Mouse (Mus musculus): ENCODE measurements at regions not wholly inside any gene's neighbourhood (a gene's known extent, or its start where the extent isn't known, plus 50 kb on each side); places are given as distances from the start of the nearest gene placed in this dataset.

DNA sequence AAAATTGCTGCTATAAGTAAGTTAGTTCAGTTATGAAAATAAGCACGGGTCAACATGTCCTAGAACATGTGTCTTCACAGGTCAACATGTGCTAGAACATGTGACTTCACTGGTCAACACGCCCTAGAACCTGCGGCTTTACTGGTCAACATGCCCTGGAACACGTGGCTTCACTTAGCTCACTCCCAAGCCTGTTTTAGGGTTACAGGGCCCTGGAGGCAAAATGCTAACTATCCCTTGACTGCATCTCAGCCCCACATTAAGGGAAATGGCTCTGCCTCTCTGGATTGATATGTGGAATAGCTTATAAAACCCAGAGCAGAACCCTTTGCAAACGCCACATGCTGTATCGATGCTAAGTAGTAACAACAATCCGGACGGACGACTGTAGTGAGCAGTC lies 67.8 kb downstream of the Nkx6-1 start:
- no peak for ATAC-seq

GRCm38 (mm10) chr5:101591236-101591635 lies 73.6 kb downstream of the Nkx6-1 start:
- ATAC-seq, result no peak

DNA sequence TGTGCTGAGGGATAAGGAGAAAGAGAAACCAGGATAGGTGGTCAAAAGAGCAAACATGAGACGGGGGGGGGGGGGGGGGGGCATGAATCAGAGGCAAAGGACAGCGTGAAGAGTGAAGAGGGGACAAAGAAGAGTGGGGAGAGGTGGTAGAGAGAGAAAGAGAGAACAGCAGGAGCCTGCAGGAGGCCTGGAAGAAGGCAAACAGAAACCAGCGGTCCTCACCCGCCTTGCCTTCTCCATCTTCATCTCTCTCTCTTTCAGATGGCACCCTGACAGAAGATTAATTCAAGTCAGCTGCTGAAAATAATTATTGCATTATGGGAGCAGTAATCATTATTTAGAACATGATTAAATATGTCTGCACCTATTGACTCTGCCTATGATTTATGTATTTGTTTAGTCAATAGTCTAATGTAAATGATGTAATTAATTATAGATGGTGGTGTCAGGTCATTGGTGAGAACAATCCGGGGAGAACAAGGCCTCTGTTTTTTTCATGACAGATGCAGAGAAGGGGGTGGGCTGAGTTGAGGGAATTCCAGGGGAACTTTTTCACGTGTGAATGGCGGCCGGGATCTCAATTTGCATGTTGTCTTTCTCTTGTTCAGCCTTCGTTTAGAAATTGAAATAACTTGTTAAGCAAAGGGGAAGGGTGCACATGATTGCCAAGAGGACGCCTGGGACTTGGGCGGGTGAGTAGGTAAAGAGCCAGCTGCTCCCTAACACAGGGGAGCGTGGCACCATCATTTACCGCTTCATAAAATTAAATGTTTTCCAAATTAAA lies 74.3 kb downstream of the Nkx6-1 start:
- ATAC-seq, result no peak

GRCm38 (mm10) chr5:101572966-101573365 lies 91.8 kb downstream of the Nkx6-1 start:
- no peak for ATAC-seq

DNA sequence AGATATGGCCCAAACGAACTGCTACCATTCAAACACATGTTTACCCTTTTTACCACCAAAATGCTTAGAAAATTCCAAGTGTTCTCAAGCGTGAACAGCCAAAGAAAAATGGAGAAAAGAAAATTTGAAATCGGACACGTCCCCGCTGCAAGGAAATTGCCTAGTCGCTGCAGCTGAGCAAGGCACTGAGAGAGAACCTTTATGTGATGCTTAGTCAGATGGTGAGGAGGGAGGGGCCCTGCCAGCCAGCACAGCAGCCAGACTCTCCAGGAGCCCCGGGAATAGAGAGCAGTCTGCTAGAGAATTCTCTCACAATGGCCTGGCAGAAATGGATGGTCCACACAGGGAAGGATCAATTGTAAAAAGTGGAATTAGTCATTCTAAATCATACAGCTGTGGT lies 99.0 kb downstream of the Nkx6-1 start:
- no peak for ATAC-seq

DNA sequence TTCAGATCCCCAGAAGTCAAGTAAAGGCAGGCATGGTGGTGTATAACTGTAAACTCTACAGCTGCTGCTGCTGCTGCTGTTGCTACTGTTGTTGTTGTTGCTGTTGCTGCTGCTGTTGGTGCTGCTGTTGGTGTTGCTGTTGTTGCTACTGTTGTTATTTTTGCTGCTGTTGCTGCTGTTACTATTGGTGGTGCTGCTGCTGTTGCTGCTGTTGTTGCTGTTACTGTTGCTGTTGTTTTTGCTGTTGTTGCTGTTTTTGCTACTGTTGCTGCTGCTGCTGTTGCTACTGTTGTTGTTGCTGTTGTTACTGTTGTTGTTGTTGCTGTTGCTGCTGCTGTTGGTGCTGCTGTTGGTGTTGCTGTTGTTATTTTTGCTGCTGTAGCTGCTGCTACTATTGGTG lies 104.4 kb downstream of the Nkx6-1 start:
- ATAC-seq, result no peak

GRCm38 (mm10) chr5:101558279-101558987 lies 106.4 kb downstream of the Nkx6-1 start:
- ATAC-seq, result no peak

GRCm38 (mm10) chr5:101557156-101557555 lies 107.6 kb downstream of the Nkx6-1 start:
- no peak for ATAC-seq

- no peak for ATAC-seq
These were observed 121.5 kb downstream of the Nkx6-1 start for GRCm38 (mm10) chr5:101543326-101543725.

DNA sequence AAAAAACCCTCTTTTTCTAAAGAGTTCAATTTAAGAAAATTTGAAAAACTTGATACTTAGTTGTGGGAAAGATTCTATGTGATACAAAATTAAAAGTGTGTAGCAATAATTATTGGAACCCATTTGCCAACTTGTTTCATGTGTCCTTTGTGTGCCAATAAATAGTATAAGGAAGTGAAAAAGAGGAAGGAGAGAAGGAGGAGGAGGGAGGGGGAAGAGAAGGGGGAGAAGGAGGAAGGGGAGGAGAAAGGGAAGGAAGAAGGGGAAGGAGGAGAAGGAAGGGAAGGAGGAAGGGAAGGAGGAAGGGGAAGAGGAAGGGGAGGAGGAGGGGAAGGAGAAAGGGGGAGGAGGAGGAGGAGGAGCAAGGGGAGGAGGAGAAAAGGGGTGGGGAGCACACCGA lies 125.0 kb downstream of the Nkx6-1 start:
- ATAC-seq, result no peak

- ATAC-seq, result no peak
These were observed 125.6 kb downstream of the Nkx6-1 start for GRCm38 (mm10) chr5:101539254-101539549.

GRCm38 (mm10) chr5:101538410-101539253 lies 126.2 kb downstream of the Nkx6-1 start:
- ATAC-seq, result no peak

- ATAC-seq, result no peak
These were observed 127.0 kb downstream of the Nkx6-1 start for GRCm38 (mm10) chr5:101537518-101538380.

DNA sequence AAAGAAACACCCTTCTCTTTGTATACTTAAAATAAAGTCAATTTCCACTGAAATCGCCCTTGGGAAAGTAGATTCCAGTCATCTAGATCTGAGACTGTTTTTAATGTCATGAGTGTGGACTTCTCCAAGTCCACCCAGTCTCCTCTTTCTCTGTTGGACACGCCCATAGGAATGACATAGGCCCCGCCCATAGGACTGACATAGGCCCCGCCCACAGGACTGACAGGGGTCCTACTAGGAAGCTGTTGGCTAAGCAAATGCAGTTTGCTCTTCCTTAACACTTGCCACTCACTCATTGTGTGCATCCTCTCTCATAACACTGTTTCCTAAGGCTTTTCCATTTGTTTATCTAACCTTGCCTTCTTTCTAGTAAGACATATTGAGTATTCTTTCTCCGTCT lies 129.3 kb downstream of the Nkx6-1 start:
- no peak for ATAC-seq

DNA sequence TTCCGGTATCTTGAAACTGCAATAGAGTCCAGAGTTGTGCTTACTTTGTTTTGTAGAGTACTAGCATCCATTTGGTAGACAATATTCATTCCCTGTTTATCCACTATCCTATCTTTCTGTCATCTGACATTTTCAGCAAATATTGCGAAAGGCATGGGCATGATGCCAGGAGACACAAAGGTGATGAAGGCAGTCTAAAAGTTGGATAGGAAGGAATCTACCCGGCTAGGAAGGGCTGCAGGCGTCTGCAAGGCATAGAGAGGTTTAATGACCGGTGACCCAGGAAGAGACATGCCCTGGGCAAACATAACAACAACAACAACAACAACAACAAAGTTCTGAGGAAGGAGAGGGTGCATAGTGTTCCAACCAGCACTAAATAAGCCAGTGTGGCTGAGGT lies 139.4 kb downstream of the Nkx6-1 start:
- ATAC-seq, result no peak

GRCm38 (mm10) chr5:101524670-101525069 lies 140.1 kb downstream of the Nkx6-1 start:
- no peak for ATAC-seq

DNA sequence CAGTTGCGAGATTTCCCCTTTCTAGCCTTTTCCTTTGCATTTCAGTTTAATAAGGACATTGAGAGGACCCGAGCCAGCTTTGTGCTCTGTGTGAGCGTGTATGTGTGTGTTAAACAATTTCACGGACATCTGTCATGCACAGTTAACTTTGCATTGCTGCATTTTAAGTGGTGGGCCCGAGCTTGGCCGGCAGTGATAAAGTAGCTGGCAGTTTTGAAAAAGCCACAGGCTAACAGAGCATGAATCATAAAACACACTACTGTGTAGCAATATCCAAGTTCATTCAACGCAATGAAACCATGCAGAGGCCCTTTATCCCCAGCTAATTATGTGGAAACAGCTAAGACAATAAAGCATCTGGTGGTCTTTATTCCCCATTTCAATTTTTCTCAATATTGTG lies 140.9 kb downstream of the Nkx6-1 start:
- ATAC-seq, result no peak

DNA sequence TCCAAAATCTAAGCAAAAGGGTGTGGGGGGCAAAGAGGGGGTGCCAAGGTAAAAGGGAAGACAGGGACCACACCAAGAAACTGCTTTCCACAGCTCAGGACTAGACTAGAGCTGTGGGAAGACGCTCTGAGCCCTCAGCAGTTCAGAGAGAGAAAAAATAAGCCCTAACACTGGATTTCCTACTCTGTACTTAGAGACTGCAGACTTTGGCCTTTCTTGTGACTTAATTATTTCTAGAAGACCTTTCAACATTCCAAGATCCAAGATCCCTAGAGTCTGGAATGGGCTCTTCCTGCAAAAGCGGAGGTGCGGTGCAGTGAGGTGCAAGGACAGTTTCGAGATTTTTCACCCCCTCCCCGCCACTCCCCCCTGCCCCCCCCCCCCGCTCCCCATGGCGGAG lies 141.3 kb downstream of the Nkx6-1 start:
- ATAC-seq, result no peak

GRCm38 (mm10) chr5:101520935-101521655 lies 143.7 kb downstream of the Nkx6-1 start:
- no peak for ATAC-seq

DNA sequence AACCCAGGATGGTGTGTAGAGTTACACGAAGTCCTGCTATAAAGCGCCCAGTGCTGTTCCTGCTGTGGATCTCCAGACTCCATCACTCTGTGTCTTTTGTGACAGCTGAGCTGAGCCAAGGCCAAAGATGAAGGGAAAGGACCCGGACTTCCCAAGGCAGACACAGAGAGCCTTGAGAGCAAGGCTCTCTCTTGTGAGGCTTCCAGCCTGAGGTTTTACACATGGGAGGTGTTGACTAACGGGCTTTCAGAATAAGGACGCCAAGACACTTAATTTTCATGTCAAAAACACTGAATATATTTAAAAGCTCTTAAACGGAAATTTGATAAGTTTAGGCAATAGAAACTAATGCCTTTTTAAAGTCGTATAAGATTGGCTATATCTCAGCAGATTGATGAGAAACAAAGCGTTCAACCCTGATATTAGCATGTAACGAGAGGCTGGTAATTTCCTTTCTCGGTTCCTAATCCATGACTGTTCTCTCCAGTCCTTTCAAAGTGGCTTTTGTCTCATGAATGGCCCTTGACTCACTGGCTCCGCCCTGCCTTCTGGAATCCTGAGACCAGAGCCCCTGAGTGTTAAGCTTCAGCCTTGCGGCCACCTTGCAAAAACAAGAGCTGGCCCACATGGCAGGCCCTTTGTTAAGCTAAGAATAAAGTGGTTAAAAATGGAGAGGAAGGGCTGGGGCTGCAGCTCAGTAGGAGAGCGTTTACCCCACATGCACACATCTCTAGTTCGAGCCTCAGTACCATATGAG lies 145.8 kb downstream of the Nkx6-1 start:
- ATAC-seq, result no peak

DNA sequence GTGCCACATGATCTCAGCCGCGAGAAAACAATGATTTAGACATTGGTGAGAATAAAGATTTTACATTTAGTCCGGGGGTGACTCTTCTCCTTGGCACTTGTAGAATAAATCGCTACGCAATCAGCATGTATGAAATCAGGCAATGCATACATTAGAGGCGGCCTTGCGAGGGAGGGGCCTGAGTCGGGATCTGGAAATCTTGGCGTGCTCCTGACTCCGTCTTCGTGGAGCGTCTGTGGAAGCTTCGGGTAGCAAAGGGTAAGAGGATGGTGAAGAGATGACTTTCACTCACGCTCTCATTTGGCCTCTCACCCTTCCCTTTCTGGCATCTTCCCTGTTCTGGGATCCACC lies 167.1 kb downstream of the Nkx6-1 start:
- ATAC-seq, result no peak
